Mouse (Mus musculus) Patski (cell line): ENCODE measurements around the gene Ttc21a. TPM values are rescaled to one million over a fixed set of nuclear protein-coding genes. Genes with fewer than 3 reads are reported as not detected.

Experiments used
- ATAC-seq: fragments of 100-300 bp; one replicate; pipeline ENCODE4 v1.8.0; 2021
- CTCF ChIA-PET: fragments of 350-600 bp; sonication (Branson Sonifier 250); formaldehyde crosslinking; loops from one replicate; lab custom pipeline; 2022; ENCODE audit warnings: inconsistent platforms; lab: Charles Lee
- POLR2A ChIA-PET: fragments of 350-600 bp; sonication (Branson Sonifier 250); formaldehyde crosslinking; loops from one replicate; lab custom pipeline; 2022; ENCODE audit warnings: antibody characterized with exemption, inconsistent platforms; lab: Charles Lee
- DNase-seq: peaks from one replicate; pipeline ENCODE4 v3.0.0-alpha.2; 2011; ENCODE audit warnings: low read depth, low spot score
- H3K27me3 ChIP-seq: fragments of 371-371 bp; one replicate; pipeline ENCODE4 v1.5.1; 2021
- CTCF ChIP-seq: fragments of 100-300 bp; IDR thresholded peaks from one replicate; pipeline ENCODE4 v1.5.1; 2021
- in situ Hi-C: fragments of 300-500 bp; cut with MboI; formaldehyde crosslinking; loops from 3 replicates; pipeline ENCODE4 v1.11.1; 2018; ENCODE audit warnings: low pct_unique_long_range_greater_than_20kb, mixed read lengths
- polyA plus RNA-seq: library from polyadenylated mRNA; unstranded; gene quantifications from one replicate; pipeline ENCODE4 v1.2.3, GENCODE M21; 2021

Gene Ttc21a
- polyA plus RNA-seq, 1 experiment from 2014 or later: 0.64 TPM

- no peak for ATAC-seq
- CTCF ChIA-PET: no interaction called here
- in situ Hi-C loops: no loop called here
- no peak for DNase-seq
- no peaks in the 10 kb centered on the region for H3K27me3 ChIP-seq
- POLR2A ChIA-PET: no interaction called here
- TF ChIP-seq CTCF: no peak
These were observed 2.2 kb downstream of the Ttc21a start for GRCm38 (mm10) chr9:119939646-119940045.

- ChIA-PET CTCF (no interaction called here), POLR2A (no interaction called here)
- in situ Hi-C loops: no loop called here
- H3K27me3 ChIP-seq: no peaks in the 10 kb centered on the region
- no peak for ATAC-seq
- no peak for DNase-seq
- TF ChIP-seq CTCF: no peak
These were observed 4.0 kb downstream of the Ttc21a start for GRCm38 (mm10) chr9:119941407-119941806.

- no peak for ATAC-seq
- DNase-seq: no peak
- CTCF ChIA-PET: no interaction called here
These were observed 4.5 kb downstream of the Ttc21a start for GRCm38 (mm10) chr9:119941861-119942260.

GRCm38 (mm10) chr9:119943326-119943725 lies 5.9 kb downstream of the Ttc21a start:
- no peak for DNase-seq
- H3K27me3 ChIP-seq: no peaks in the 10 kb centered on the region
- in situ Hi-C loops: no loop called here
- ChIA-PET CTCF (no interaction called here), POLR2A (no interaction called here)
- no peak for TF ChIP-seq CTCF
- no peak for ATAC-seq

More at GRCm38 (mm10) chr9:119941861-119942260, 4.5 kb downstream of the Ttc21a start:
- POLR2A ChIA-PET: no interaction called here
- no peak for TF ChIP-seq CTCF
- in situ Hi-C loops: no loop called here
- H3K27me3 ChIP-seq: no peaks in the 10 kb centered on the region

- ChIA-PET POLR2A (no interaction called here), CTCF (no interaction called here)
- no peak for TF ChIP-seq CTCF
- no peaks in the 10 kb centered on the region for H3K27me3 ChIP-seq
- in situ Hi-C loops: no loop called here
- DNase-seq (no peak), ATAC-seq (no peak)
These were observed 7.9 kb downstream of the Ttc21a start for GRCm38 (mm10) chr9:119945173-119945900.

- no peak for TF ChIP-seq CTCF
- ATAC-seq (no peak), DNase-seq (no peak)
- ChIA-PET POLR2A (no interaction called here), CTCF (interaction anchor here (1.3 kb wide), 1 partner anchor 22 kb away, joined by 4 read pairs; no protein-coding TSS in a partner anchor)
- in situ Hi-C loops: no loop called here
- no peaks in the 10 kb centered on the region for H3K27me3 ChIP-seq
These were observed 11.4 kb downstream of the Ttc21a start for GRCm38 (mm10) chr9:119948804-119949203.

GRCm38 (mm10) chr9:119950434-119950833 lies 13.0 kb downstream of the Ttc21a start:
- ATAC-seq (no peak), DNase-seq (no peak)
- CTCF ChIA-PET: interaction anchor here (1.3 kb wide), 1 partner anchor 9 kb away, joined by 3 read pairs; no protein-coding TSS in a partner anchor
- POLR2A ChIA-PET: interaction anchor here (0.9 kb wide), 1 partner anchor 17 kb away, joined by 6 read pairs; no protein-coding TSS in a partner anchor
- TF ChIP-seq CTCF: no peak
- H3K27me3 ChIP-seq: no peaks in the 10 kb centered on the region
- in situ Hi-C loops: no loop called here

- ATAC-seq (no peak), DNase-seq (no peak)
- no peak for TF ChIP-seq CTCF
- in situ Hi-C loops: no loop called here
- ChIA-PET POLR2A (no interaction called here), CTCF (no interaction called here)
- H3K27me3 ChIP-seq: no peaks in the 10 kb centered on the region
These were observed 14.0 kb downstream of the Ttc21a start for GRCm38 (mm10) chr9:119951388-119951787.

- in situ Hi-C loops: no loop called here
- no peak for ATAC-seq
- no peaks in the 10 kb centered on the region for H3K27me3 ChIP-seq
- POLR2A ChIA-PET: no interaction called here
- CTCF ChIA-PET: no interaction called here
- no peak for DNase-seq
- TF ChIP-seq CTCF: no peak
These were observed 21.4 kb downstream of the Ttc21a start for GRCm38 (mm10) chr9:119958835-119959234.

- no peak for ATAC-seq
- in situ Hi-C loops: no loop called here
- CTCF ChIA-PET: interaction anchor here (1.3 to 1.7 kb wide), 2 partner anchors 110 to 136 kb away, joined by 3 to 9 read pairs; no protein-coding TSS in a partner anchor
These were observed 24.8 kb downstream of the Ttc21a start for GRCm38 (mm10) chr9:119962216-119962615.

GRCm38 (mm10) chr9:119962987-119963667 lies 25.7 kb downstream of the Ttc21a start:
- in situ Hi-C loops: no loop called here
- TF ChIP-seq CTCF: no peak
- ChIA-PET POLR2A (no interaction called here), CTCF (interaction anchor here (1.3 to 1.7 kb wide), 2 partner anchors 109 to 135 kb away, joined by 3 to 9 read pairs; no protein-coding TSS in a partner anchor)
- DNase-seq: no peak
- ATAC-seq: peak; percentile 53
- no peaks in the 10 kb centered on the region for H3K27me3 ChIP-seq

More at GRCm38 (mm10) chr9:119962216-119962615, 24.8 kb downstream of the Ttc21a start:
- POLR2A ChIA-PET: interaction anchor here (0.6 kb wide), 1 partner anchor 166 kb away, joined by 3 read pairs; no protein-coding TSS in a partner anchor
- no peaks in the 10 kb centered on the region for H3K27me3 ChIP-seq
- no peak for TF ChIP-seq CTCF
- no peak for DNase-seq
